Mouse (Mus musculus) adipocyte (in vitro differentiated cells): Measurements from ENCODE around the gene Slc6a5.
A peak's percentile ranks its signal among the peaks of the same experiment; 100 is the strongest.

Experiments used
- DNase-seq: peaks from one replicate; pipeline ENCODE4 v3.0.0-alpha.2; 2016; ENCODE audit warnings: low spot score

The Slc6a5 gene

DNA sequence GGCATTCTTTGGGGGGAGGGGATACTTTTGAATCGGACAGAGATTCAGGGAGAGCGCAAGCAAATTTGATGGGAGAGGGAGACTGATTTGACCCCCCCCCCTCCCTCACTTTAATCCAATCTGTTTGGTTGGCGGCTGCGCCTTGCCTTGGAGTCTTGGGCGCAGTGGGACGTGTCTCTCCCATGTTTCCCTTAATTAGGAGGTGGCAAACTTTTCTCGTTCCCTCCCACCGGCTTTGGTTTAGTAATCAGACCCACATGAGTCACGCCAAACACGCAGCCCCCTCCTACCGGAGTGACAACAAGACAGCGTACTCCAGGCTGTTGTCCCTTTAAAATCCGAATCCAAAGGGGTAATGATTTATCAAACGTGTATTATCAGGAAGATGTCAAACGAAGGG, at the start of gene Slc6a5:
Gene Slc6a5, plus strand, starts transcription at position 297 of the 400 bp plus-strand sequence.
- DNase-seq: no peak

DNA sequence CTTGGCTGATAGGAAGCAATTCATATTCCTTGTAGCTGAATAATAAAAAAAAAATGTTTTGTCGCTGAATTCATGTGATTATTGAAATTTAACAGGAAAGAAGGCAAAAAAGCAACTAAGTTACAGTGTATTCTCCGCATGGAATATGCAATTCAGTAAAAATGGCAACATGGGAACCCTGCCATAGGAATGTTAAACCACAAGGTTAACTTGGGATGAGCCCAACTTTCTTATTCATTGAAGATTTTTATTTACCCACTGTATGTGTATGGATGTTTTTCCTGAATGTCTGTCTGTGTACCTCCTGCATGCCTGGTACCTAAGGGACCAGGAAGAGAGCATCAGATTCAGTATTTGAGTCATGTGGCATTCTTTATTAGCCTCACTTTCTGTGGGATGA, 48.8 kb upstream of the Slc6a5 start:
- DNase-seq: no peak

GRCm38 (mm10) chr7:49863753-49864152, 46.2 kb upstream of the Slc6a5 start:
- DNase-seq: no peak

DNA sequence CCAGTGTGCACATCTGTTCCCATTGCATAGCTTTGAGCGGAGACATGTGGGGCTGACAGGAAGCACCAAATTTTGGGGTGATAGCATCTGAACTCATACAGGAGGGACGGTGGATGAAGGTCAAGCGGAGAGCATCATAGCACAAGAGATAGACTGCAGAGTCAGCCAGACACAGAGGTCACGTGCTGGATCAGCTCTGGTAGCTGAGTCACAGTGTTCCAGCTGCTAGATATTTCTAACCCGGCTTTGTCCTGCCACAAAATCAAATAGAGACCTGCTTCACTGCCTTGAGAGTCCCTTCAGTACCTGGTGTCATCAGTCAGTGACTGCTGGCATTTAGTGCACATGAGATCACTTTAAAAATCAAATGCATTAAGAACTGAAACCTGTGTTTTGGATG, 40.3 kb upstream of the Slc6a5 start:
- no peak for DNase-seq

GRCm38 (mm10) chr7:49870276-49870675, 39.7 kb upstream of the Slc6a5 start:
- peak; percentile 14 for DNase-seq

DNA sequence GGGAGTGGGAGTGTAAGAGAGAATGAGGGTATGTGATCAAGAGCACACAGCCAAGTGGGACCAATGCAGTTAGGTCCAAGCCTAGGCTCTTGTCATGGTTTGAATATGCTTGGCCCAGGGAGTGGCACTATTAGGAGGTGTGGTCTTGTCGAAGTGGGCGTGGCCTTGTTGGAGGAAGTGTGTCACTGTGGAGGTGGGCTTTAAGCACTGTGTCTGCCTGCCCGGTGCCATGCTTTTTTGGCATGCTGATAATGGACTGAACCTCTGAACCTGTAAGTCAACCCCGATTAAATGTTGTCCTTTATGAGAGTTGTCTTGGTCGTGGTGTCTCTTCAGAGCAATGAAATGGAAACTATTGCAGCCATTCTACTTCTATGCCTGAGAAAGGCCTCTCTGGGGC, 32.6 kb upstream of the Slc6a5 start:
- no peak for DNase-seq

- no peak for DNase-seq
Observed at GRCm38 (mm10) chr7:49879051-49879450, 30.9 kb upstream of the Slc6a5 start.

DNA sequence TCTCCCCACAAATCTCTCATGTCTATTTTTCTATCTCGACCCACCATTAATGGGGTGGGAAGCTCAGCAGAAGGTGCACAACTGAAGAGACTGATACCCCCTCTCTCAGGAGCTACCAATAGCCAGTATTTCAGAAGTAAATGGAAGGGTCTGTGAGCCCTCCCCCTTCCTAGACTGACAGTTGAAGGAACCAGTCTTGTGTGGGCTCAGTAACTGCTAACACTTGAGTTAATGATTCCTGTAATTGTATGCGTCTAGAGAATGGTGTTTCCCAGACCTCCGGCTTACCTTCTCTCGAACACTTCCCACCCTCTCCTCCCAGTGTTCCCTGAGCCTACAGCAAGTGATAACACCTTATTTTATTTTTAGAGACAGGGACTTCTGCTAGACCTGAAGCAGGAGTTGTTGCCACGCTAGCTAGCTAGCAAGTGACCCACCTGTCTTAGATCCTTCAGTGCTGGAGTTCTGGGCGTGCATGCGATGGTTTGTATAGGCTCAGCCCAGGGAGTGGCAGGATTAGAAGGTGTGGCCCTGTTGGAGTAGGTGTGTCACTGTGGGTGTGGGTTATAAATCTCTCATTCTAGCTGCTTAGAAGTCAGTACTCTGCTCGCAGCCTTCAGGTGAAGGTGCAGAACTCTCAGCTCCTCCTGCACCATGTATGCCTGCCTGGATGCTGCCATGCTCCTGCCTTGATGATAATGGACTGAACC, 29.8 kb upstream of the Slc6a5 start:
- DNase-seq: no peak

- DNase-seq: peak; percentile 3
Observed at GRCm38 (mm10) chr7:49882288-49882687, 27.7 kb upstream of the Slc6a5 start.

DNA sequence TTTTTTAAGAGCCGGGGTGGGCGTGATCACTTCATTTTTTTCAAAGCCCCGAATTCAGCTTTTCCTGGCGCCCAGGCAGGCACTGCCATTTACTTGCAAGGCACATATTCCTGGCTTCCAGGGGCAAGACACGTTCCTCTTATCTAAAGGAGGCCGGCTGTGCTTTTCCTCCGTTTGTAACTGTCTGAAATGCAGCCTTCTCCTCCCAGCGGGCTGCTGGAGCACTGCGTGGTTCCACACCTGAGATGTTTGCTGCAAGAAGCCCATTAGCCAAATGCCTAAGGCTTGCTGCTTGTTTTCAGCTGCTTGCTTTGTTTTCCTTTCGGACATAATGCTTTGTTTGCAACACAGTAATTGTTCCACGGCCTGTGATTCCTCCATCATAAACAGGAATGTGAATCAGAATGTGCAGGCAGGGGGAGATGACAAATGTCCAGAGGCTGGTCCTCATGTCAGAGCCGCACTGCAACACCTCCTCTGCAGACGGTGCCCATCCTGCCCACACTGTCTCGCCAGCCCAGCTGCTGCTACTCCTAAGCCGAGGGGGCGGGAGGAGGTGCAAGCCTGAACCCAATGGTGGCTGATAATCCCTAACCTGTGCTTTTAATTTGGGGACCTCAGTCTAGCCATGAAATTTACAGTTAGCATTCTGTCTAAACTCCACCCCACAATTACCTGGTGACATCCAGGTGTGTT, 27.1 kb upstream of the Slc6a5 start:
- no peak for DNase-seq

DNA sequence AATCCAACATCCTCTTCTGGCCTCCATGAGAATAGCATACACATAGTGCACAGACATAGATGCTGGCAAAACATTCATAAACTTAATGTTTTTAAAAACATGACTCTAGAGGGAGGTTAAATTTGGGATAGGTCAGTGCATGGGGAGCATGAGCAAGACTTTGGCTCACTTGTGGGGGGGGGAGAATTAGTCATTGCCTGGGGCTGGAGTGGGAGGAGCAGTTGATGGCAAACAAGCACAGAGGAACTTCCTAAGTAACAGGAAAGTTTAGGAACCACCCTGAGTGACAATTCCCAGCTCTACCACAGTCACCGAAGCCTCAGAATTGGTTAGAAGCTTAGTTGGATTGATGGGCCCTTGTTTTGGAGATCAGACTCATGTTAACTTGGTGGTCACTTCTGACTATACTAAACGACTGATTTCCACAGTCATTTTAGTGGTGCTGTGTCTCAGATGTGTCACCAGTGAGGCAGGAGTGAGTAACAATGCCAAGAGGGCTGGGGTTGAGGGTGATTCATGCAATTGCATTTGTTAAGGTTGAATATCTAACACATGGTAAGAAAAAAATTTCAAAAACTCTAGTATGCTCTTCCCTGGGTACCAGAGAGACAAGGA, 22.1 kb upstream of the Slc6a5 start:
- DNase-seq: peak; percentile 5

GRCm38 (mm10) chr7:49894786-49895185, 15.2 kb upstream of the Slc6a5 start:
- no peak for DNase-seq

- no peak for DNase-seq
Observed at GRCm38 (mm10) chr7:49895296-49895695, 14.7 kb upstream of the Slc6a5 start.

- DNase-seq: no peak
Observed at GRCm38 (mm10) chr7:49902003-49902552, 7.9 kb upstream of the Slc6a5 start.

DNA sequence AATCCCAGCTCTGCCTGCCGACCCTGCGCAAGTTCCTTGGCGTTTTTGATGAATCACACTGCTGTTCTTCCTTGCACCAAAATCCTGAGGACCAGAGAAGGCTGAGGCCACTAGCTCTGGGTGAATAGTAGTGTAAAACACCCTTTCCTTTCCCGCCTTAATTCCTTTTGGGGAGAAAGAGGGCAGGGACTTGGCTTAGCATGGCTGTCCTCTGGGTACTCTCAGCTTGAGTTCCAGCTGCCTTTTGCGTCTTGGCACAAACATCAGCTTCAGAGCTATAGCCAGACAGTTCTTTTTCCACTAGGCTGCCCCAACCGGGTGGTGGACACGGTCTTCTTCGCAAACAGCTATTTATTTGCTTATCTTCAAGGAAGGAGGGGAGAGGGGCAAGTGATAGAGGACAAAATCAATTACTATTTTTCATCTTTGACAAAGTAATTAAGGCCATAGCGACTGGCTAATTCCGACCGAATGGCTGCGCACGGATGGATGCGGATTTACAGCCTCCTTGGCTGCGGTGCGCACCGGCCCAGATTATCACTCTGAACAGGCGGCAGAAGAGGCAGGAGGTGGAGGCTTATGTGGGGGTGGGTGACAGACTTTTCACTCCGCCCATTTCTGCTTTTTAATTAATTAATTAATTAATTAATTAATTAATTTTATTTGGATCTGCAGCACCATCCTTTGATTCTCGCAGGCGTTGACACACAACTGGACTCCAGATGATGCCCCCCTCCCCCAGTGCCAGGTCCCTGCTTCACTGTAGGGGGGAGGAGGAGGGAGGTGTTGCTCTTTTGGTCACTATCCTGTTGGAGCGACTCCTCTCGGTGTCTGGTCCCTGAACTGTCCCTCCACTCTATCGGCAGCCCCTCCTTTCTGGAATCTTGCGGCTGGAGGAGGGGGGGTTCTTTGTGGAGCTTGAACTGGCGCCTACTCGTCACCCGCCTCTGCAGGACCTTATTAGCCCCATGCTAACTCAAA, 2.5 kb upstream of the Slc6a5 start:
- DNase-seq: no peak

GRCm38 (mm10) chr7:49908181-49908855, 1.6 kb upstream of the Slc6a5 start:
- no peak for DNase-seq

DNA sequence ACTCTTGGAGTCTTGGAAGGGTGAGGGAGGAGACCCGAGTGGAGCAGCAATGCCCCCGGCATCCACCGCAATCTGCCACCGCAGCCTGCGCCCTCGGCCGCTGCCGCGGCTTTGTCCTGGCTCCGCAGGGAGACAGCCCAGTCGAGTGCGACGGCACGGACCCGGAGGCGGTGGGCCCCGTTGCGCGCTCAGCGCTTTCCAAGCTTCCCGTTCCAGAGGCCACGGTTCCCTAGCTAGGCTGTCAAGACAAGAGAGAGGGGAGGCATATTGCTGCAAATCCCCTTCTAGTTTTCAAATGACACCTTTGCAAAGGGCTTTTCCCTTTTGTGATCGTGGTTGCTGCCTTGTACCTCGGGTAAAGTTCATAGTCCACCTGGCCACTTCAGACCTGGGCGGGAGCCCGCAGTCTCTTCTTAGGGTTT, 945 bp upstream of the Slc6a5 start:
- no peak for DNase-seq

GRCm38 (mm10) chr7:49910361-49910760, 415 bp downstream of the Slc6a5 start:
- peak; percentile 14 for DNase-seq

- DNase-seq: no peak
Observed at GRCm38 (mm10) chr7:49911147-49911946, 1.4 kb downstream of the Slc6a5 start.

DNA sequence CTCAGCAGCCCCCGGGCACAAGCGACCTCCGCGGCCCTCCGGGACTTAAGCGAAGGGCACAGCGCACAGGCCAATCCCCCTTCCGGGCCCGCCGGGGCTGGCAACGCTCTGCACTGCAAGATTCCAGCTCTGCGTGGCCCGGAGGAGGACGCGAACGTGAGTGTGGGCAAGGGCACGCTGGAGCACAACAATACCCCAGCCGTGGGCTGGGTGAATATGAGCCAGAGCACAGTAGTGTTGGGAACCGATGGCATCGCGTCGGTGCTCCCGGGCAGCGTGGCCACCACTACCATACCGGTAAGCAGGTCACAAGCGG, 2.0 kb downstream of the Slc6a5 start:
- DNase-seq: no peak
